ENCODE assay signal across 13 mouse cellular contexts in the genomic region with DNA sequence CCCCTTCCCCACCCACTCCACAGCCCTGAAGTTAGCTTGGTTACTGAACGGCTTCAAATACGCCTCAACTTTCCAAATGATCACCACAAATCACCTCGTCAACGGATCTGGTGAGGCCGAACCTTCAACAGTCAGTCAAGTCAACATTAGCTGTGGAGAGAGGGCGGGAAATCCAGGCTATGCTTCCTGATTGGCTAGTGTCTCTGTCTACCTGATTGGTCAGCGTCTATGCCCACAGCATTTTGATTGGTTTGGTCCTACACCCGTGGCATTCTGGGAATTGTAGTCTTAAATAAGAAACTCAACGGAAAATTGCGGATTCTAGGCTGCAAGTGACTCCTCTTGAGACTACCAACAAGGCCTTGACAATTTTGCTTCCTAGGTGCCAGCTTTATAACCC. TPM values are rescaled to one million over a fixed set of nuclear protein-coding genes. Genes with fewer than 3 reads are reported as not detected.
DNase-seq lines count a peak whose midpoint lies in the region; ATAC-seq and TF ChIP-seq lines count a peak whose summit lies in the region.
"Had no signal": no experiment of that assay in that cellular context is flagged by ENCODE, and none has a peak within 500 bp of the region (broad histone marks: within the 10 kb centered on the region; RNA-seq: fewer than 3 reads in every experiment).

A gene (minus strand): TSS at position 133 of the 400 bp plus-strand sequence.

- H3K4me2 ChIP-seq in lung, embryonic 14.5 days: no peak within 1 kb of the TSS
- no peak within 1 kb of the TSS for H3K4me2 ChIP-seq in neural tube, embryonic 14.5 days (ENCODE audit: low read depth, low read length)

- no peaks in the 10 kb centered on the region for H3K9me3 ChIP-seq in lung, embryonic 14.5 days (ENCODE audit: low read depth, low read length)
- H3K9me3 ChIP-seq in neural tube, embryonic 14.5 days (ENCODE audit: control insufficient read depth, low read length): no peaks in the 10 kb centered on the region
- H3K9me3 ChIP-seq: megakaryocyte, embryonic 14.5 days had no signal

- peak; percentile 44 to 46 for DNase-seq in cerebellum, postnatal 10 days
- no peak for DNase-seq in cerebellum, adult 11 months
- peak; percentile 33 for DNase-seq in lung, embryonic 14.5 days
- no peak for DNase-seq in lung, adult 2 months
- peak; percentile 48 for DNase-seq in brain, embryonic 14.5 days (ENCODE audit: low read depth)
- no peak for DNase-seq in layer of hippocampus, adult 2 months (ENCODE audit: low spot score in 2 of 2)
- DNase-seq in right cerebral cortex, postnatal 14 days: no peak
- DNase-seq: adrenal gland, postnatal 10 days had no signal

- H3K9ac ChIP-seq in lung, embryonic 14.5 days: no peak within 1 kb of the TSS
- H3K9ac ChIP-seq in neural tube, embryonic 14.5 days (replicated peaks; ENCODE audit: low read depth, low read length): no peak within 1 kb of the TSS

- H3K4me3 ChIP-seq in lung, embryonic 14.5 days (ENCODE audit: low read depth, low read length): no peak within 1 kb of the TSS
- H3K4me3 ChIP-seq in lung, adult 2 months (replicated peaks; ENCODE audit: extremely low read depth, low read depth, low read length): no peak within 1 kb of the TSS
- H3K4me3 ChIP-seq in neural tube, embryonic 14.5 days (ENCODE audit: low read depth, low read length): no peak within 1 kb of the TSS
- H3K4me3 ChIP-seq in layer of hippocampus, adult 2 months: no peak within 1 kb of the TSS
- H3K4me3 ChIP-seq: megakaryocyte, embryonic 14.5 days had no signal

- ATAC-seq in lung, embryonic 14.5 days (ENCODE audit: insufficient read depth): peak; percentile 41; the same call in 1 of the 2 replicates
- no peak for ATAC-seq in neural tube, embryonic 14.5 days (ENCODE audit: low read depth)
- ATAC-seq: intestine, postnatal 0 days had no signal

- H3K27ac ChIP-seq in lung, embryonic 14.5 days (ENCODE audit: low read depth): no peak within 1 kb of the TSS
- no peak within 1 kb of the TSS for H3K27ac ChIP-seq in neural tube, embryonic 14.5 days (ENCODE audit: low read depth, low read length)
- no peak within 1 kb of the TSS for H3K27ac ChIP-seq in layer of hippocampus, adult 2 months

- no peak for TF ChIP-seq POLR2A in lung, adult 2 months (IDR thresholded peaks at IDR 0.05; ENCODE audit: borderline replicate concordance, extremely low read depth, low read depth, low read length)
- TF ChIP-seq POLR2A in brain, embryonic 14.5 days (IDR thresholded peaks at IDR 0.05; ENCODE audit: borderline replicate concordance, extremely low read depth, insufficient read depth, insufficient read length, poor library complexity, severe bottlenecking): no peak

- no peaks in the 10 kb centered on the region for H3K36me3 ChIP-seq in lung, embryonic 14.5 days (ENCODE audit: insufficient read depth)
- no peaks in the 10 kb centered on the region for H3K36me3 ChIP-seq in neural tube, embryonic 14.5 days (ENCODE audit: control insufficient read depth, insufficient read depth, low read length)

- no peak for TF ChIP-seq CTCF in lung, embryonic 14.5 days (IDR thresholded peaks at IDR 0.05; ENCODE audit: low read depth)
- no peak for TF ChIP-seq CTCF in lung, adult 2 months (IDR thresholded peaks at IDR 0.05; ENCODE audit: insufficient read depth, low read length)
- no peak for TF ChIP-seq CTCF in brain, embryonic 14.5 days (IDR thresholded peaks at IDR 0.05; ENCODE audit: borderline replicate concordance, extremely low read depth, insufficient read depth, insufficient read length)
- TF ChIP-seq CTCF in layer of hippocampus, adult 2 months (conservative IDR thresholded peaks at IDR 0.05): no peak

- H3K4me1 ChIP-seq in lung, embryonic 14.5 days (ENCODE audit: insufficient read depth): no peaks in the 10 kb centered on the region
- no peaks in the 10 kb centered on the region for H3K4me1 ChIP-seq in lung, adult 2 months (ENCODE audit: control insufficient read depth, insufficient read depth, low read length)
- H3K4me1 ChIP-seq in neural tube, embryonic 14.5 days (ENCODE audit: control insufficient read depth, insufficient read depth, low read length): no peaks in the 10 kb centered on the region

- WGBS in lung, embryonic 14.5 days: 80% methylated on average over 10 of the region's 10 CpGs
- WGBS in lung, adult 2 months: 84% methylated on average over 10 of the region's 10 CpGs
- 87% methylated on average over 10 of the region's 10 CpGs for WGBS in neural tube, embryonic 14.5 days

- no peaks in the 10 kb centered on the region for H3K27me3 ChIP-seq in lung, embryonic 14.5 days (ENCODE audit: insufficient read depth, low read length)
- no peaks in the 10 kb centered on the region for H3K27me3 ChIP-seq in neural tube, embryonic 14.5 days (ENCODE audit: control insufficient read depth, insufficient read depth, low read length)
- H3K27me3 ChIP-seq: megakaryocyte, embryonic 14.5 days had no signal

RNA-seq across cellular contexts. Expression of the gene that starts here (rescaled TPM):
- polyA plus RNA-seq in lung, embryonic 14.5 days (2014; fragmentation: Nextera tagmentation; extraction: Ambion mirVana): not detected in 2 replicates
- not detected in 2 replicates for polyA plus RNA-seq in lung, adult 2 months (2012; rRNA removed)
- polyA plus RNA-seq in brain, embryonic 14.5 days (2012; rRNA removed): 0.26 TPM in 1 of 2 replicates, not detected in the other
- polyA plus RNA-seq in neural tube, embryonic 14.5 days (2014; fragmentation: Nextera tagmentation; extraction: Ambion mirVana): 35.2 and 41.4 TPM in 2 replicates
- total RNA-seq in layer of hippocampus, adult 2 months (2021): not detected
- total RNA-seq: adrenal gland, postnatal 10 days; granulocyte monocyte progenitor cell, adult 5-6 weeks; left cerebral cortex, postnatal 14 days had no signal
- polyA plus RNA-seq: intestine, postnatal 0 days had no signal

Comparison
In these comparisons a context has a peak if more than half of its experiments do, and no peak if none do; other contexts are left out.
1. RNA of the gene that starts here (polyA plus RNA-seq): 35.2 to 41.4 TPM in neural tube, embryonic 14.5 days; 0.26 TPM in brain, embryonic 14.5 days, not detected in lung, embryonic 14.5 days and not detected in lung, adult 2 months; every median in the first group is over 10 times any median in the second.
2. DNase-seq: peak in cerebellum, postnatal 10 days (2 of 2); none in cerebellum, adult 11 months (single experiment), lung, adult 2 months (single experiment), layer of hippocampus, adult 2 months (0 of 2) and right cerebral cortex, postnatal 14 days (single experiment).
3. Peak in DNase-seq and ATAC-seq in lung, embryonic 14.5 days; RNA of the gene not detected or under 1 TPM.
4. Peak in DNase-seq in brain, embryonic 14.5 days; RNA of the gene not detected or under 1 TPM.